Mouse (Mus musculus) stomach, embryonic 14.5 days (tissue): ENCODE measurements around the gene Defb21. TPM values are rescaled to one million over a fixed set of nuclear protein-coding genes. Genes with fewer than 3 reads are reported as not detected.

Experiments
- ATAC-seq: fragments of 200-750 bp; cut with Nextera tagmentation; 2 replicates; pipeline ENCODE4 v1.8.0; 2017; ENCODE audit warnings: low read depth, moderate TSS enrichment; ENCODE audit not compliant: insufficient number of reproducible peaks, insufficient read depth, low FRiP score
- H3K27ac ChIP-seq: fragments of 300-500 bp; sonication (generic); 2 replicates; pipeline ENCODE4 v1.5.1; 2014; ENCODE audit warnings: mild to moderate bottlenecking, low read length, moderate library complexity, mixed read lengths
- H3K27me3 ChIP-seq: fragments of 300-500 bp; sonication (generic); 2 replicates; pipeline ENCODE4 v1.6.1; 2014; ENCODE audit warnings: low read length, control low read depth, mixed read lengths; ENCODE audit not compliant: control insufficient read depth, insufficient read depth
- H3K36me3 ChIP-seq: fragments of 300-500 bp; sonication (generic); 2 replicates; pipeline ENCODE4 v1.6.1; 2014; ENCODE audit warnings: mild to moderate bottlenecking, control low read depth, low read length, moderate library complexity, mixed read lengths; ENCODE audit not compliant: control insufficient read depth, insufficient read depth
- H3K4me1 ChIP-seq: fragments of 300-500 bp; sonication (generic); 2 replicates; pipeline ENCODE4 v1.6.1; 2014; ENCODE audit warnings: low read length, control low read depth, mixed read lengths; ENCODE audit not compliant: control insufficient read depth, insufficient read depth
- H3K4me2 ChIP-seq: fragments of 300-500 bp; sonication (generic); replicated peaks from 2 replicates; pipeline ENCODE4 v1.6.1; 2014; ENCODE audit warnings: low read depth, low read length, control low read depth
- H3K4me3 ChIP-seq: fragments of 300-500 bp; sonication (generic); 2 replicates; pipeline ENCODE4 v1.5.1; 2014; ENCODE audit warnings: low read depth, low read length, control low read depth
- H3K9ac ChIP-seq: fragments of 300-500 bp; sonication (generic); replicated peaks from 2 replicates; pipeline ENCODE4 v1.6.1; 2014; ENCODE audit warnings: low read depth, mild to moderate bottlenecking, control low read depth, low read length, moderate library complexity, mixed read lengths
- H3K9me3 ChIP-seq: fragments of 300-500 bp; sonication (generic); 2 replicates; pipeline ENCODE4 v1.6.1; 2016; ENCODE audit warnings: low read depth, low read length, control low read depth; ENCODE audit not compliant: control insufficient read depth
- WGBS: fragments of 180-500 bp; shearing (Covaris S2); extraction: QIAGEN DNeasy Blood & Tissue Kit; methylation state at CpG from one replicate; pipeline ENCODE4 v1.1.7; 2014; 5-methylcytosine and 5-hydroxymethylcytosine counted together
- polyA plus RNA-seq: library from polyadenylated mRNA; unstranded; fragments of >200 nt; fragmentation: Nextera tagmentation; extraction: Ambion mirVana; gene quantifications from 2 replicates; pipeline ENCODE4 v1.2.1, GENCODE M21; 2014

Gene Defb21
- polyA plus RNA-seq, 1 experiment from 2014 or later: not detected

- no peaks in the 10 kb centered on the region for H3K4me1 ChIP-seq
- WGBS: 86% methylated on average over 7 of the region's 7 CpGs
- H3K9me3 ChIP-seq: no peaks in the 10 kb centered on the region
- H3K4me3 ChIP-seq: no peak overlapping the region
- no peaks in the 10 kb centered on the region for H3K36me3 ChIP-seq
- ATAC-seq: no peak
- H3K9ac ChIP-seq: no peak overlapping the region
- H3K4me2 ChIP-seq: no peak overlapping the region
- H3K27me3 ChIP-seq: no peaks in the 10 kb centered on the region
- no peak overlapping the region for H3K27ac ChIP-seq
Measured at GRCm38 (mm10) chr2:152556655-152557054, 15.9 kb upstream of the Defb21 start.

GRCm38 (mm10) chr2:152569038-152569437, 3.5 kb upstream of the Defb21 start, which contains the start of gene Gm17416:
Gene Gm17416, plus strand, starts transcription at chr2:152569338.
- WGBS: 85% methylated on average over 5 of the region's 5 CpGs
- no peak within 1 kb of the TSS for H3K4me3 ChIP-seq
- no peak within 1 kb of the TSS for H3K4me2 ChIP-seq
- H3K27ac ChIP-seq: no peak within 1 kb of the TSS
- no peaks in the 10 kb centered on the region for H3K36me3 ChIP-seq
- no peak within 1 kb of the TSS for H3K9ac ChIP-seq
- no peaks in the 10 kb centered on the region for H3K27me3 ChIP-seq
- no peak for ATAC-seq
- no peaks in the 10 kb centered on the region for H3K4me1 ChIP-seq
- no peaks in the 10 kb centered on the region for H3K9me3 ChIP-seq

GRCm38 (mm10) chr2:152569881-152570280, 2.7 kb upstream of the Defb21 start:
- H3K4me2 ChIP-seq: no peak overlapping the region
- 76% methylated on average over 4 of the region's 4 CpGs for WGBS
- no peak for ATAC-seq
- H3K4me1 ChIP-seq: no peaks in the 10 kb centered on the region
- H3K4me3 ChIP-seq: no peak overlapping the region
- H3K27me3 ChIP-seq: no peaks in the 10 kb centered on the region
- no peak overlapping the region for H3K27ac ChIP-seq
- H3K9ac ChIP-seq: no peak overlapping the region
- H3K9me3 ChIP-seq: no peaks in the 10 kb centered on the region
- H3K36me3 ChIP-seq: no peaks in the 10 kb centered on the region

- H3K9me3 ChIP-seq: no peaks in the 10 kb centered on the region
- H3K4me2 ChIP-seq: no peak overlapping the region
- H3K36me3 ChIP-seq: no peaks in the 10 kb centered on the region
- ATAC-seq: no peak
- WGBS: 51% methylated on average over 6 of the region's 6 CpGs
- no peak overlapping the region for H3K9ac ChIP-seq
- no peaks in the 10 kb centered on the region for H3K27me3 ChIP-seq
- no peak overlapping the region for H3K4me3 ChIP-seq
- H3K27ac ChIP-seq: no peak overlapping the region
- no peaks in the 10 kb centered on the region for H3K4me1 ChIP-seq
Measured at GRCm38 (mm10) chr2:152570313-152570712, 2.2 kb upstream of the Defb21 start.

- Histone ChIP-seq H3K9ac (no peak overlapping the region), H3K4me1 (no peaks in the 10 kb centered on the region), H3K27ac (no peak overlapping the region), H3K4me2 (no peak overlapping the region), H3K36me3 (no peaks in the 10 kb centered on the region), H3K27me3 (no peaks in the 10 kb centered on the region), H3K9me3 (no peaks in the 10 kb centered on the region), H3K4me3 (no peak overlapping the region)
- no peak for ATAC-seq
- 91% methylated on average over 8 of the region's 8 CpGs for WGBS
Measured at GRCm38 (mm10) chr2:152573484-152573883, 940 bp downstream of the Defb21 start.

GRCm38 (mm10) chr2:152580107-152580506, 7.6 kb downstream of the Defb21 start, which contains the start of gene Defb19:
Gene Defb19, minus strand, starts transcription at chr2:152580312.
- H3K4me1 ChIP-seq: no peaks in the 10 kb centered on the region
- no peak within 1 kb of the TSS for H3K4me2 ChIP-seq
- H3K36me3 ChIP-seq: no peaks in the 10 kb centered on the region
- no peak within 1 kb of the TSS for H3K27ac ChIP-seq
- no peak within 1 kb of the TSS for H3K4me3 ChIP-seq
- ATAC-seq: no peak
- H3K27me3 ChIP-seq: no peaks in the 10 kb centered on the region
- 66% methylated on average over 7 of the region's 7 CpGs for WGBS
- no peak within 1 kb of the TSS for H3K9ac ChIP-seq
- no peaks in the 10 kb centered on the region for H3K9me3 ChIP-seq

GRCm38 (mm10) chr2:152580612-152581011, 8.1 kb downstream of the Defb21 start:
- Histone ChIP-seq H3K9ac (no peak overlapping the region), H3K4me2 (no peak overlapping the region), H3K9me3 (no peaks in the 10 kb centered on the region), H3K36me3 (no peaks in the 10 kb centered on the region), H3K27ac (no peak overlapping the region), H3K27me3 (no peaks in the 10 kb centered on the region), H3K4me3 (no peak overlapping the region), H3K4me1 (no peaks in the 10 kb centered on the region)
- 78% methylated on average over 11 of the region's 11 CpGs for WGBS
- ATAC-seq: no peak

GRCm38 (mm10) chr2:152586926-152587560, 14.5 kb downstream of the Defb21 start:
- ATAC-seq: no peak
- no peaks in the 10 kb centered on the region for H3K4me1 ChIP-seq
- no peak overlapping the region for H3K4me2 ChIP-seq
- H3K9me3 ChIP-seq: no peaks in the 10 kb centered on the region
- no peak overlapping the region for H3K4me3 ChIP-seq
- H3K36me3 ChIP-seq: no peaks in the 10 kb centered on the region
- H3K27ac ChIP-seq: no peak overlapping the region
- no peaks in the 10 kb centered on the region for H3K27me3 ChIP-seq
- WGBS: 70% methylated on average over 4 of the region's 4 CpGs
- H3K9ac ChIP-seq: no peak overlapping the region

GRCm38 (mm10) chr2:152588450-152588849, 15.9 kb downstream of the Defb21 start:
- H3K27ac ChIP-seq: no peak overlapping the region

More at GRCm38 (mm10) chr2:152588450-152588849, 15.9 kb downstream of the Defb21 start:
- H3K36me3 ChIP-seq: no peaks in the 10 kb centered on the region
- no peaks in the 10 kb centered on the region for H3K27me3 ChIP-seq
- WGBS: 19% methylated on average over 2 of the region's 2 CpGs
- H3K4me1 ChIP-seq: no peaks in the 10 kb centered on the region
- no peak overlapping the region for H3K4me2 ChIP-seq
- H3K4me3 ChIP-seq: no peak overlapping the region
- no peak for ATAC-seq
- H3K9me3 ChIP-seq: no peaks in the 10 kb centered on the region
- no peak overlapping the region for H3K9ac ChIP-seq
